Mouse (Mus musculus) large intestine, adult 2 months (tissue): ENCODE measurements at regions not wholly inside any gene's neighbourhood (a gene's known extent, or its start where the extent isn't known, plus 50 kb on each side); places are given as distances from the start of the nearest gene placed in this dataset.

Source experiments
- DNase-seq: peaks from one replicate; pipeline ENCODE4 v3.0.0-alpha.2; 2012; ENCODE audit warnings: low read depth, low spot score
- WGBS: fragments of 180-500 bp; shearing (Covaris S2); methylation state at CpG from one replicate; pipeline ENCODE4 v1.1.7; 2018; 5-methylcytosine and 5-hydroxymethylcytosine counted together

- WGBS, result 89% methylated on average over 16 of the region's 16 CpGs
- no peak for DNase-seq
Observed at GRCm38 (mm10) chr10:43767961-43768726, 133.4 kb downstream of the Qrsl1 start.

GRCm38 (mm10) chr10:43769026-43769425, 132.5 kb downstream of the Qrsl1 start:
- DNase-seq, result no peak

GRCm38 (mm10) chr10:43775807-43776206, 125.7 kb downstream of the Qrsl1 start:
- no peak for DNase-seq
- WGBS, result 78% methylated on average over 1 of the region's 1 CpGs

More at GRCm38 (mm10) chr10:43769026-43769425, 132.5 kb downstream of the Qrsl1 start:
- 36% methylated on average over 3 of the region's 3 CpGs for WGBS

GRCm38 (mm10) chr10:43777612-43778600, 123.6 kb downstream of the Qrsl1 start:
- 82% methylated on average over 28 of the region's 28 CpGs for WGBS
- no peak for DNase-seq

GRCm38 (mm10) chr10:43780571-43780970, 121.0 kb downstream of the Qrsl1 start:
- WGBS, result 96% methylated on average over 4 of the region's 4 CpGs
- DNase-seq, result no peak

- DNase-seq, result no peak
- WGBS, result 71% methylated on average over 3 of the region's 3 CpGs
Observed at GRCm38 (mm10) chr10:43783304-43783703, 118.2 kb downstream of the Qrsl1 start.

GRCm38 (mm10) chr10:43790780-43791179, 110.8 kb downstream of the Qrsl1 start:
- 92% methylated on average over 4 of the region's 4 CpGs for WGBS
- no peak for DNase-seq

GRCm38 (mm10) chr10:43791525-43792021, 110.0 kb downstream of the Qrsl1 start:
- no peak for DNase-seq
- WGBS, result 88% methylated on average over 4 of the region's 4 CpGs

GRCm38 (mm10) chr10:43792618-43793017, 108.9 kb downstream of the Qrsl1 start:
- DNase-seq, result no peak
- 89% methylated on average over 3 of the region's 3 CpGs for WGBS

- no peak for DNase-seq
- 78% methylated on average over 9 of the region's 9 CpGs for WGBS
Observed at GRCm38 (mm10) chr10:43794587-43794986, 107.0 kb downstream of the Qrsl1 start.

GRCm38 (mm10) chr10:43800077-43800476, 101.5 kb downstream of the Qrsl1 start:
- no peak for DNase-seq
- WGBS, result 45% methylated on average over 3 of the region's 3 CpGs

- WGBS, result 19% methylated on average over 5 of the region's 5 CpGs
- DNase-seq, result no peak
Observed at GRCm38 (mm10) chr10:43815291-43815690, 86.3 kb downstream of the Qrsl1 start.

GRCm38 (mm10) chr10:43817522-43818198, 83.9 kb downstream of the Qrsl1 start:
- no peak for DNase-seq
- WGBS, result 92% methylated on average over 9 of the region's 9 CpGs

- 65% methylated on average over 5 of the region's 5 CpGs for WGBS
- DNase-seq, result no peak
Observed at GRCm38 (mm10) chr10:43818623-43819022, 82.9 kb downstream of the Qrsl1 start.

GRCm38 (mm10) chr10:43819434-43819833, 82.1 kb downstream of the Qrsl1 start:
- 86% methylated on average over 6 of the region's 6 CpGs for WGBS
- DNase-seq, result no peak

GRCm38 (mm10) chr10:43822615-43823014, 78.9 kb downstream of the Qrsl1 start:
- 93% methylated on average over 1 of the region's 1 CpGs for WGBS
- no peak for DNase-seq

GRCm38 (mm10) chr10:43824009-43824408, 77.5 kb downstream of the Qrsl1 start:
- DNase-seq, result no peak
- 53% methylated on average over 5 of the region's 5 CpGs for WGBS
